Mouse (Mus musculus): Measurements from ENCODE around the gene Eif2b4.

The Eif2b4 gene

GRCm38 (mm10) chr5:31154152-31154553, 39.1 kb downstream of the Eif2b4 start, which contains the start of gene Mpv17:
TSS of gene Mpv17 (minus strand) at chr5:31154251.
- DNase-seq (ENCODE audit: low read depth, low spot score) = peak; percentile 66

DNA sequence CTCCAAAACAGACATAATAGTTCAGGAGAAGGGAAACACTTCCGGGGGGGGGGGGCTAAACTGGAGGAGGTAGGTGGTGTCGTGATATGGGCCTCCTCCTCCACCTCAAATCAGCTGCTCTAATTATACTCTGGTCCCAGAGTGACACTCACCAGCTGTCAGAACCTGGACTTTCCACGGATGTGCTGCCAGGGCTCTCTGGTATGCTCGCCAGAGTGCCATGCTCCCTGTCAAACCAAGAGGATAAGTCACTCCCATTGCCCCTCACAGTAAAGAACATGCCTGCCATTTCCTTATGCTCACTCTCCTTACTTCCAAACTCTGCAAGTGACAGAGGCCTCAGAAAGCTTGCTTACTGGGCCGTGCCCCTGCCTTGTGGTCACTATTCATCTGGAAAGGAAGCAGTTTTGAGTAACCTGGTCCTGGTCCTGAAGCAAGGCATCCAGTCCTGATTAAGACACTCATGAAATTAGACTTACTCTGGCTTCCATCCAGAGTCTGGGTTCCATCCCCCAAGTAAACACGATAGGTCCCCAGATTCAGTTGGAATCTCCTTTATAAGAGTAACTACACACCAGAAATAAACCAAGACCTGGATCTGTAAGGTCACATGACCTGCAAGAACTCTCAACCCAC, 39.6 kb downstream of the Eif2b4 start:
- no peak for DNase-seq (ENCODE audit: low read depth, low spot score)

DNA sequence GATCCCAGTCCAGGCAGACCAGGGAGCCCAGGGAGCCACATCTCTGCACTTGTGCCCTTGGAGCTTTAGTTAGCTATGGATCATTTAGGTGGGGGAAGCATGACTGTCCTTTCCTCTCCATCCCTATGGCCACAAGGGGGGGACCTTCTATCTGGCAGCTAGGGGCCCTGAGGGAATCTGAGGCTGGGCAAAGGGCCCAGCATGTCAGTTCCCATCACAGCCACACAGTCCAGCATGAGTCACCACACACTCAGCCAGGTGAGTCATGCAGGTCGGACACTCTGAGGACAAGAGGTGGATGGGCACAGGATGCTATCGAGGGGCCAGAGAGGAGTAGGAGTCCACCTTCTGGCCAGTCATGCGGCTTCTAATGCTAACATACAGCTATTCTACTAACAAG, 41.5 kb downstream of the Eif2b4 start:
- DNase-seq (ENCODE audit: low read depth, low spot score) = no peak

- no peak for DNase-seq (ENCODE audit: low read depth, low spot score)
These were observed 43.4 kb downstream of the Eif2b4 start for GRCm38 (mm10) chr5:31149781-31150180.

DNA sequence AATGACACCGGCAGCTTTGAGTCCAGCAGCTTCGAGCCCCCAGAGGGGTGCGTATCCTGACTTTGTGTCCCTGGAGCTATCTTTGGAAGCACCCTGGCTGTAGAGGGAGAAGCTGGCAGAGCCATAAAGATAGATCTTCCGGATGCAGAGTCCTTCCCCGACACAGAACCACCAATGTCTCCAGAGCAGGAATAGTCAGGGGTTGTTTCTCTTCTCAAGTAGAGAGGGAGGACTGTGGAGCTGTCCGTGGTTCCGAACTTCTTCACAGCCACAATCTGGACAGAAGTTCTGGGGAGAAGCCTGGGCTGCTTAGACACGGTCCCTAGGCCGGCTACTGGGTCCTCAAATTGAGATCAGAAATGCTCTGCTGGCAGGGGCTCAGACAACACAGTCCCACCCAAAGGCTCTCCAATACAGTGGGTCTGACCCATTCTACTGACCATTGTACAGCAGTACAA, 54.2 kb downstream of the Eif2b4 start:
- no peak for DNase-seq (ENCODE audit: low read depth, low spot score)

DNA sequence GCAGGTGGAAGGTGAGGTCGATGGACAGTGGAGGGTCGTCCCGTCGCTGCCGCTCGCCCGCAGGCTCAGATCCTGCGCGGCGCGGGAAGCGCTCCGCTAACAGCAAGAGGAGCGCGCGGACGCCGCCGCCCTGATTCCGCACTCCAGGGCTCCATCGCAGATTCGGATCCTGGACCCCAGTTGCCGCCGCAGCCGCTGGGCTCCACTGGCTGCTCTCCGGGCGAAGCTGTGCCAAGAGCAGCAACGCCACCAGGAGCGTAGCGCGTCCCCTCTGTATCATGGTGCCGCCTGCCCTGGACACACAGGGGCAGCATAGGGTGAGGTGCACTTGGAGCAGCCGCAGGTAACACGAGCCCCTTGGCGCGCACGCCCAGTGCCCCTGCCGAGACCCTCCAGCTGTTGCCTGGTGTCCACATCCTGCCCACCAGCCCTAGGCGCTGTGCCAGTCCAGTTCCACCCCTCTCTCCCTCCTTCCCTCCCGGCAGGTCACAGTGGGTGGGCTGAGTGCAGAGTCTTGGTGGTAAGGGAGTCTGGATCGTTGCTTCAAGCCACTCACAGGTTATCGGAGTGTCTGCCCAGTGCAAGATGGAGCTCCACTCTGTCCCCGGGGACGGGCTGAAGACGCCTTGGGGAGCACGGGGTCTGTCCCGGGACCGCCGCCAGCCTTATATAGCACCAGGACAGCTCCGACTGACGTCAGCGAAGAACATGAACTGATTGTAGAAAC, 54.8 kb downstream of the Eif2b4 start, which contains the start of gene Ucn:
Gene Ucn (minus strand): TSS at position 589 of the 727 bp plus-strand sequence.
- no peak for DNase-seq (ENCODE audit: low read depth, low spot score)

- no peak for DNase-seq (ENCODE audit: low read depth, low spot score)
These were observed 55.6 kb downstream of the Eif2b4 start for GRCm38 (mm10) chr5:31137658-31138057.

Measured in brain, embryonic 18.5 days (tissue).